Mouse (Mus musculus) midbrain, postnatal 0 days (tissue): Measurements from ENCODE around the gene Olfr1380. TPM values are rescaled to one million over a fixed set of nuclear protein-coding genes. Genes with fewer than 3 reads are reported as not detected.
"Not testable (repeated sequence)": the region's sequence is repeated elsewhere in the genome, so short reads cannot be mapped to it uniquely, and the experiment has no call there.

ENCODE experiments used
- ATAC-seq: fragments of 200-750 bp; cut with Nextera tagmentation; 2 replicates; pipeline ENCODE4 v1.8.0; 2017; ENCODE audit warnings: moderate number of reproducible peaks, mild to moderate bottlenecking, moderate TSS enrichment, moderate library complexity; ENCODE audit not compliant: low FRiP score
- DNase-seq: peaks from one replicate; pipeline ENCODE4 v3.0.0-alpha.2; 2015; ENCODE audit warnings: low spot score
- H3K27ac ChIP-seq: fragments of 300-500 bp; sonication (generic); 2 replicates; pipeline ENCODE4 v1.5.1; 2014; ENCODE audit warnings: low read depth, mild to moderate bottlenecking, low read length, mixed read lengths
- H3K27me3 ChIP-seq: fragments of 300-500 bp; sonication (generic); 2 replicates; pipeline ENCODE4 v1.6.1; 2014; ENCODE audit warnings: low read length, control low read depth, mixed read lengths; ENCODE audit not compliant: insufficient read depth
- H3K36me3 ChIP-seq: fragments of 300-500 bp; sonication (generic); 2 replicates; pipeline ENCODE4 v1.6.1; 2014; ENCODE audit warnings: low read length, control low read depth, mixed read lengths; ENCODE audit not compliant: insufficient read depth
- H3K4me1 ChIP-seq: fragments of 300-500 bp; sonication (generic); 2 replicates; pipeline ENCODE4 v1.6.1; 2014; ENCODE audit warnings: mild to moderate bottlenecking, control low read depth, antibody characterized with exemption, low read length, mixed read lengths; ENCODE audit not compliant: insufficient read depth
- H3K4me2 ChIP-seq: fragments of 300-500 bp; sonication (generic); 2 replicates; pipeline ENCODE4 v1.6.1; 2014; ENCODE audit warnings: low read depth, mild to moderate bottlenecking, low read length, mixed read lengths; ENCODE audit not compliant: poor library complexity, severe bottlenecking
- H3K4me3 ChIP-seq: fragments of 300-500 bp; sonication (generic); 2 replicates; pipeline ENCODE4 v1.5.1; 2014; ENCODE audit warnings: low read depth, mild to moderate bottlenecking, low read length, moderate library complexity
- H3K9ac ChIP-seq: fragments of 300-500 bp; sonication (generic); replicated peaks from 2 replicates; pipeline ENCODE4 v1.6.1; 2014; ENCODE audit warnings: mild to moderate bottlenecking, low read length, moderate library complexity, mixed read lengths; ENCODE audit not compliant: poor library complexity, severe bottlenecking
- H3K9me3 ChIP-seq: fragments of 300-500 bp; sonication (generic); 2 replicates; pipeline ENCODE4 v1.6.1; 2016; ENCODE audit warnings: low read length, control low read depth
- CTCF ChIP-seq: IDR thresholded peaks from 2 replicates; pipeline ENCODE4 v1.5.1; 2016; ENCODE audit warnings: antibody characterized with exemption, mild to moderate bottlenecking
- WGBS: fragments of 180-500 bp; shearing (Covaris S2); extraction: QIAGEN DNeasy Blood & Tissue Kit; methylation state at CpG from one replicate; pipeline ENCODE4 v1.1.7; 2014; 5-methylcytosine and 5-hydroxymethylcytosine counted together
- polyA plus RNA-seq: library from polyadenylated mRNA; unstranded; fragments of >200 nt; fragmentation: Nextera tagmentation; extraction: Ambion mirVana; gene quantifications from 2 replicates; pipeline ENCODE4 v1.2.1, GENCODE M21; 2015
- total RNA-seq: library from RNA; depleted of rRNA; stranded (reverse); fragments of >200 nt; gene quantifications from 2 replicates; pipeline ENCODE4 v1.2.3, GENCODE M21; 2014; rRNA removed

The Olfr1380 gene
- total and polyA plus RNA-seq, 2 experiments from 2014 or later = not detected

GRCm38 (mm10) chr11:49609868-49610824, 53.5 kb downstream of the Olfr1380 start:
- not testable (repeated sequence) for H3K27me3 ChIP-seq, H3K9ac ChIP-seq, H3K4me1 ChIP-seq, H3K9me3 ChIP-seq, H3K27ac ChIP-seq, H3K36me3 ChIP-seq, DNase-seq
- Histone ChIP-seq H3K4me3 (peak overlapping the region; percentile 40), H3K4me2 (peak overlapping the region; percentile 56)
- WGBS = 1% methylated on average over 45 of the region's 52 CpGs
- peak; percentile 16 for TF ChIP-seq CTCF
- peak; percentile 10; the same call in 1 of the 2 replicates for ATAC-seq

GRCm38 (mm10) chr11:49611349-49611748, 54.7 kb downstream of the Olfr1380 start:
- WGBS = 31% methylated on average over 3 of the region's 3 CpGs
- not testable (repeated sequence) for DNase-seq, H3K4me3 ChIP-seq, H3K27me3 ChIP-seq, H3K9me3 ChIP-seq, H3K4me2 ChIP-seq, H3K36me3 ChIP-seq, H3K4me1 ChIP-seq, ATAC-seq, H3K9ac ChIP-seq, H3K27ac ChIP-seq

DNA sequence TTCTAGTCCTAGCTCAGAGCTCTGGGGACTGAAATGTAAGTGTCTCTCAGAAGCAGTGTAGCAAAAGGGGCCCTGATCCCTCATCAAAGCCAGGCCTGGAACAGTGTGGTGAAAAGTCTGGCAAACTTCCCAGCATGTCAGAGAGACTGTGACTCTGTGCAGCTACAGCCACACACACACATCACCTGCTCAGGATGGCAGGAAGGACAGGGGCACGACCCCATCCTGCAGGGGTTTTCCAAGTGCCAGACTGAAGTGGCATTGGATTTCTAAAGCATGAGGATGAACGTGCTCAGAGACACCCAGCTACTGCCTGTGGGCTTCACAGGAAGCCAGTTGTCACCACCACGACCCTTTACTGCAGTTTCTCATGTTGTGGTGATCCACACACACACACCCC, 55.5 kb downstream of the Olfr1380 start:
- H3K27ac ChIP-seq = no peak overlapping the region
- no peaks in the 10 kb centered on the region for H3K36me3 ChIP-seq
- H3K27me3 ChIP-seq = peaks cover 5% of the 10 kb centered on the region
- DNase-seq = no peak
- H3K4me1 ChIP-seq = no peaks in the 10 kb centered on the region
- no peak for ATAC-seq
- WGBS = 64% methylated on average over 3 of the region's 3 CpGs
- H3K9me3 ChIP-seq = no peaks in the 10 kb centered on the region
- no peak for TF ChIP-seq CTCF
- H3K4me3 ChIP-seq = no peak overlapping the region
- no peak overlapping the region for H3K9ac ChIP-seq
- no peak overlapping the region for H3K4me2 ChIP-seq

DNA sequence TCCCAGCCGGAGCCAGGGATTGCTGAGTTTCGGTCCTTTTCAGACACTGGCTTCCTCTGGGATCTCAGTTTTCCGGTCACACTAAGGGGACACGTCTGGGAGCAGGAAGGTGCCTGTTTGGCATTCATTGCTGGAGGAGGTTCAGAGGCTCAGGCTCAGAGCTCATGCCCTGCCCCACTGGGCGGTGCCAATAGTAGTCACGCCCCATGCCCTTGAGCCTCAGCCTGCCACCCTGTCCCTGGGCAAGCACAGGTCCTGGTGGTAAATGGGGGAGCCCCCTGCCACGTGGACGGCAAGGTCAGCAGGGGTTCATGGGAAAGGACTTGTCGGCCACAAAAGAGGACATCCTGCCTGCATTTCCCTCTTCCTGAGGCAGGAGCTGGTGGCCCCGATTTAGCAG, 56.7 kb downstream of the Olfr1380 start:
- Histone ChIP-seq H3K9me3 (no peaks in the 10 kb centered on the region), H3K36me3 (no peaks in the 10 kb centered on the region), H3K9ac (no peak overlapping the region), H3K4me3 (no peak overlapping the region), H3K4me2 (no peak overlapping the region), H3K27ac (no peak overlapping the region), H3K4me1 (no peaks in the 10 kb centered on the region), H3K27me3 (peaks cover 4% of the 10 kb centered on the region)
- ATAC-seq (no peak), DNase-seq (no peak)
- WGBS = 16% methylated on average over 9 of the region's 10 CpGs
- no peak for TF ChIP-seq CTCF

Other genes with a start within 250 kb of the Olfr1380 start
- not detected in 2 replicates for gene Olfr1391, start 234.1 kb upstream of the Olfr1380 start, total RNA-seq
- not detected in 2 replicates for gene Olfr1391, start 234.1 kb upstream of the Olfr1380 start, polyA plus RNA-seq
- gene Olfr1390, start 221.7 kb upstream of the Olfr1380 start, total RNA-seq = not detected in 2 replicates
- not detected in 2 replicates for gene Olfr1390, start 221.7 kb upstream of the Olfr1380 start, polyA plus RNA-seq
- gene Olfr1389, start 133.8 kb upstream of the Olfr1380 start, total RNA-seq = 0.22 TPM in 1 of 2 replicates, not detected in the other
- gene Olfr1389, start 133.8 kb upstream of the Olfr1380 start, polyA plus RNA-seq = not detected in 2 replicates
- gene Olfr1388, start 120.3 kb upstream of the Olfr1380 start, total RNA-seq = not detected in 2 replicates
- 0.05 and 0.07 TPM in 2 replicates for gene Olfr1388, start 120.3 kb upstream of the Olfr1380 start, polyA plus RNA-seq
- gene Olfr1387, start 101.5 kb upstream of the Olfr1380 start, total RNA-seq = not detected in 2 replicates
- gene Olfr1387, start 101.5 kb upstream of the Olfr1380 start, polyA plus RNA-seq = not detected in 2 replicates
- gene Olfr1386, start 91.8 kb upstream of the Olfr1380 start, total RNA-seq = not detected in 2 replicates
- gene Olfr1386, start 91.8 kb upstream of the Olfr1380 start, polyA plus RNA-seq = not detected in 2 replicates
- gene Olfr1385, start 67.8 kb upstream of the Olfr1380 start, total RNA-seq = not detected in 2 replicates
- not detected in 2 replicates for gene Olfr1385, start 67.8 kb upstream of the Olfr1380 start, polyA plus RNA-seq
- not detected in 2 replicates for gene Olfr1384, start 50.2 kb upstream of the Olfr1380 start, total RNA-seq
- not detected in 2 replicates for gene Olfr1384, start 50.2 kb upstream of the Olfr1380 start, polyA plus RNA-seq
- not detected in 2 replicates for gene Olfr1383, start 37.2 kb upstream of the Olfr1380 start, total RNA-seq
- not detected in 2 replicates for gene Olfr1383, start 37.2 kb upstream of the Olfr1380 start, polyA plus RNA-seq
- gene Olfr1382, start 28.6 kb upstream of the Olfr1380 start, total RNA-seq = not detected in 2 replicates
- not detected in 2 replicates for gene Olfr1382, start 28.6 kb upstream of the Olfr1380 start, polyA plus RNA-seq
- not detected in 2 replicates for gene Olfr1381, start 13.4 kb upstream of the Olfr1380 start, total RNA-seq
- not detected in 2 replicates for gene Olfr1381, start 13.4 kb upstream of the Olfr1380 start, polyA plus RNA-seq
- 2.6 and 2.8 TPM in 2 replicates for gene Flt4, start 52.4 kb downstream of the Olfr1380 start, total RNA-seq
- 1.3 and 1.4 TPM in 2 replicates for gene Flt4, start 52.4 kb downstream of the Olfr1380 start, polyA plus RNA-seq
- not detected in 2 replicates for gene Scgb3a1, start 106.7 kb downstream of the Olfr1380 start, total RNA-seq
- 0.59 TPM in 1 of 2 replicates, not detected in the other for gene Scgb3a1, start 106.7 kb downstream of the Olfr1380 start, polyA plus RNA-seq
- 28.9 and 53.1 TPM in 2 replicates for gene Cnot6, start 155.8 kb downstream of the Olfr1380 start, total RNA-seq
- 21.7 and 26.9 TPM in 2 replicates for gene Cnot6, start 155.8 kb downstream of the Olfr1380 start, polyA plus RNA-seq
- 3.1 and 6.0 TPM in 2 replicates for gene Gfpt2, start 237.3 kb downstream of the Olfr1380 start, total RNA-seq
- gene Gfpt2, start 237.3 kb downstream of the Olfr1380 start, polyA plus RNA-seq = 3.9 and 4.3 TPM in 2 replicates